Mouse (Mus musculus) hindbrain, embryonic 16.5 days (tissue): ENCODE results near the gene Zfp976. TPM values are rescaled to one million over a fixed set of nuclear protein-coding genes. Genes with fewer than 3 reads are reported as not detected.
"Not testable (repeated sequence)": the region's sequence is repeated elsewhere in the genome, so short reads cannot be mapped to it uniquely, and the experiment has no call there.

Experiments used
- ATAC-seq: fragments of 200-750 bp; cut with Nextera tagmentation; 2 replicates; pipeline ENCODE4 v1.8.0; 2017; ENCODE audit warnings: moderate TSS enrichment, moderate library complexity
- H3K27ac ChIP-seq: fragments of 300-500 bp; sonication (generic); 2 replicates; pipeline ENCODE4 v1.5.1; 2014; ENCODE audit warnings: low read depth, mild to moderate bottlenecking, control low read depth, low read length, moderate library complexity
- H3K27me3 ChIP-seq: fragments of 300-500 bp; sonication (generic); replicated peaks from 2 replicates; pipeline ENCODE4 v1.6.1; 2014; ENCODE audit warnings: low read length; ENCODE audit not compliant: control insufficient read depth, insufficient read depth
- H3K36me3 ChIP-seq: fragments of 300-500 bp; sonication (generic); 2 replicates; pipeline ENCODE4 v1.6.1; 2014; ENCODE audit warnings: mild to moderate bottlenecking, low read length, moderate library complexity, mixed read lengths; ENCODE audit not compliant: control insufficient read depth, insufficient read depth
- H3K4me1 ChIP-seq: fragments of 300-500 bp; sonication (generic); 2 replicates; pipeline ENCODE4 v1.6.1; 2014; ENCODE audit warnings: low read depth, low read length; ENCODE audit not compliant: control insufficient read depth, insufficient read depth
- H3K4me2 ChIP-seq: fragments of 300-500 bp; sonication (generic); 2 replicates; pipeline ENCODE4 v1.6.1; 2014; ENCODE audit warnings: mild to moderate bottlenecking, low read length, control low read depth, moderate library complexity
- H3K4me3 ChIP-seq: fragments of 300-500 bp; sonication (generic); 2 replicates; pipeline ENCODE4 v1.5.1; 2014; ENCODE audit warnings: mild to moderate bottlenecking, low read length, control low read depth, moderate library complexity
- H3K9ac ChIP-seq: fragments of 300-500 bp; sonication (generic); 2 replicates; pipeline ENCODE4 v1.6.1; 2014; ENCODE audit warnings: low read depth, mild to moderate bottlenecking, control low read depth, low read length, moderate library complexity
- H3K9me3 ChIP-seq: fragments of 300-500 bp; sonication (generic); 2 replicates; pipeline ENCODE4 v1.6.1; 2014; ENCODE audit warnings: mild to moderate bottlenecking, low read length, moderate library complexity; ENCODE audit not compliant: control insufficient read depth
- WGBS: fragments of 180-500 bp; shearing (Covaris S2); extraction: QIAGEN DNeasy Blood & Tissue Kit; methylation state at CpG from one replicate; pipeline ENCODE4 v1.1.7; 2014; 5-methylcytosine and 5-hydroxymethylcytosine counted together
- polyA plus RNA-seq: library from polyadenylated mRNA; unstranded; fragments of >200 nt; fragmentation: Nextera tagmentation; extraction: Ambion mirVana; gene quantifications from 2 replicates; pipeline ENCODE4 v1.2.1, GENCODE M21; 2015

Gene Zfp976
- polyA plus RNA-seq, result 2.3 and 2.8 TPM in 2 replicates

GRCm38 (mm10) chr7:42642152-42643115, at the start of gene Zfp976:
TSS of gene Zfp976 (minus strand) at chr7:42642588.
- H3K4me1 ChIP-seq, H3K27ac ChIP-seq, H3K27me3 ChIP-seq, H3K36me3 ChIP-seq, H3K9me3 ChIP-seq: not testable (repeated sequence)
- H3K4me2 ChIP-seq, result peak within 1 kb of the TSS; percentile 55
- WGBS, result 3% methylated on average over 25 of the region's 25 CpGs
- peak within 1 kb of the TSS; percentile 59 for H3K9ac ChIP-seq
- ATAC-seq, result peak; percentile 100
- peak within 1 kb of the TSS; percentile 46 for H3K4me3 ChIP-seq

GRCm38 (mm10) chr7:42680081-42680480, 37.7 kb upstream of the Zfp976 start:
- not testable (repeated sequence) for H3K36me3 ChIP-seq, H3K27ac ChIP-seq, ATAC-seq, H3K27me3 ChIP-seq, H3K9ac ChIP-seq, H3K4me3 ChIP-seq, H3K4me2 ChIP-seq, H3K4me1 ChIP-seq
- 94% methylated on average over 6 of the region's 6 CpGs for WGBS
- peaks cover 20% of the 10 kb centered on the region for H3K9me3 ChIP-seq

GRCm38 (mm10) chr7:42679646-42680045, 37.3 kb upstream of the Zfp976 start:
- not testable (repeated sequence) for H3K27ac ChIP-seq, H3K4me3 ChIP-seq, H3K4me1 ChIP-seq, H3K9ac ChIP-seq, ATAC-seq, H3K4me2 ChIP-seq, H3K27me3 ChIP-seq, H3K36me3 ChIP-seq
- peaks cover 20% of the 10 kb centered on the region for H3K9me3 ChIP-seq

GRCm38 (mm10) chr7:42660140-42660539, 17.8 kb upstream of the Zfp976 start:
- H3K4me1 ChIP-seq, H3K27me3 ChIP-seq, H3K27ac ChIP-seq, H3K36me3 ChIP-seq, ATAC-seq, H3K4me2 ChIP-seq, H3K9ac ChIP-seq, H3K4me3 ChIP-seq: not testable (repeated sequence)
- 68% methylated on average over 5 of the region's 5 CpGs for WGBS
- H3K9me3 ChIP-seq, result peaks cover 15% of the 10 kb centered on the region; the same call in 1 of the 2 replicates

- ATAC-seq, result not testable (repeated sequence)
These were observed 12.8 kb upstream of the Zfp976 start for GRCm38 (mm10) chr7:42655211-42655610.

GRCm38 (mm10) chr7:42643120-42643620, 782 bp upstream of the Zfp976 start:
- 27% methylated on average over 3 of the region's 3 CpGs for WGBS
- not testable (repeated sequence) for H3K9ac ChIP-seq, H3K27ac ChIP-seq, H3K36me3 ChIP-seq, H3K27me3 ChIP-seq, H3K4me1 ChIP-seq, H3K9me3 ChIP-seq, ATAC-seq
- Histone ChIP-seq H3K4me3 (peak overlapping the region; percentile 46), H3K4me2 (peak overlapping the region; percentile 55)

More at GRCm38 (mm10) chr7:42655211-42655610, 12.8 kb upstream of the Zfp976 start:
- not testable (repeated sequence) for H3K4me2 ChIP-seq, H3K9ac ChIP-seq, H3K4me1 ChIP-seq, H3K4me3 ChIP-seq, H3K36me3 ChIP-seq, H3K27me3 ChIP-seq, H3K27ac ChIP-seq
- H3K9me3 ChIP-seq, result peaks cover 18% of the 10 kb centered on the region
- 73% methylated on average over 2 of the region's 2 CpGs for WGBS

GRCm38 (mm10) chr7:42631031-42631430, 11.4 kb downstream of the Zfp976 start:
- H3K4me1 ChIP-seq, H3K4me2 ChIP-seq, H3K36me3 ChIP-seq, H3K9me3 ChIP-seq, H3K9ac ChIP-seq, H3K27me3 ChIP-seq, H3K4me3 ChIP-seq, ATAC-seq, H3K27ac ChIP-seq: not testable (repeated sequence)

- H3K27me3 ChIP-seq, ATAC-seq, H3K4me3 ChIP-seq, H3K36me3 ChIP-seq, H3K27ac ChIP-seq, H3K9ac ChIP-seq, H3K4me2 ChIP-seq, H3K4me1 ChIP-seq: not testable (repeated sequence)
- H3K9me3 ChIP-seq, result peaks cover 32% of the 10 kb centered on the region
These were observed 46.7 kb downstream of the Zfp976 start for GRCm38 (mm10) chr7:42595666-42596065.

GRCm38 (mm10) chr7:42592413-42592812, 50.0 kb downstream of the Zfp976 start, which contains the start of gene Zfp977:
TSS of gene Zfp977 (minus strand) at chr7:42592547.
- not testable (repeated sequence) for H3K4me2 ChIP-seq, H3K4me1 ChIP-seq, H3K36me3 ChIP-seq, H3K4me3 ChIP-seq, ATAC-seq, H3K27me3 ChIP-seq, H3K27ac ChIP-seq, H3K9ac ChIP-seq
- peaks cover 24% of the 10 kb centered on the region for H3K9me3 ChIP-seq
- 91% methylated on average over 11 of the region's 11 CpGs for WGBS
